Mouse (Mus musculus): ENCODE results near the gene Gm20388.

- no peak for TF ChIP-seq CTCF (IDR thresholded peaks at IDR 0.05; ENCODE audit: borderline replicate concordance, extremely low read depth, insufficient read depth, insufficient read length)
- TF ChIP-seq POLR2A (IDR thresholded peaks at IDR 0.05; ENCODE audit: borderline replicate concordance, extremely low read depth, insufficient read depth, insufficient read length, poor library complexity, severe bottlenecking), result no peak
Observed at GRCm38 (mm10) chr8:121474898-121475284, 1564.2 kb downstream of the Gm20388 start.

All from brain, embryonic 14.5 days (tissue).